Mouse (Mus musculus) frontal cortex, adult 2 months (tissue): ENCODE results near the gene Lgr6. TPM values are rescaled to one million over a fixed set of nuclear protein-coding genes. Genes with fewer than 3 reads are reported as not detected.

Experiments
- DNase-seq, 2 experiments: peaks; one replicate each; pipeline ENCODE4 v3.0.0; 2022; ENCODE audit warnings: low spot score in 1 of 2; ENCODE audit errors: extremely low spot score in 1 of 2
- polyA plus RNA-seq: library from polyadenylated mRNA; depleted of rRNA; stranded (reverse); fragments of >200 nt; gene quantifications from 2 replicates; pipeline ENCODE4 v1.2.3, GENCODE M21; 2012

The Lgr6 gene
- polyA plus RNA-seq, 1 experiment, result 19.1 TPM

DNA sequence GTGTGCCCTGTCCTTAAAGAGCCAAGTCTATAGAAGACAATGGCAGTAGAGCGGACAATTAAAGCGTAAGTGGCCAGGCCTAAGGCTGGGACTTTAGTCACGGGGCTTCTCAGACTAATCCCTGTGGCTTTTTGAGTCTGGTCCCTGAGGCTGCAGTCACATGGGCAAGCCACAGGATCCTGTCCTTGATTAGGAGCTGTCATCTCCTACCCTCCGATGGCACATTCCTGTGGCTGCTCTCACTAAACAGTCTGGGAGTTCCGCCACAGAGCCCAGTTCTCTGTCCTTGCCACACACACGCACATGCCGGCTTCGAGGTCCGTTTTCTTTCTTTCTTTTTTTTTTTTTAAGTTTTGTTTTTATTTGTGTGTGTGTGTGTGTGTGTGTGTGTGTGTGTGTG is 21.6 kb downstream of the Lgr6 start:
- no peak for DNase-seq

DNA sequence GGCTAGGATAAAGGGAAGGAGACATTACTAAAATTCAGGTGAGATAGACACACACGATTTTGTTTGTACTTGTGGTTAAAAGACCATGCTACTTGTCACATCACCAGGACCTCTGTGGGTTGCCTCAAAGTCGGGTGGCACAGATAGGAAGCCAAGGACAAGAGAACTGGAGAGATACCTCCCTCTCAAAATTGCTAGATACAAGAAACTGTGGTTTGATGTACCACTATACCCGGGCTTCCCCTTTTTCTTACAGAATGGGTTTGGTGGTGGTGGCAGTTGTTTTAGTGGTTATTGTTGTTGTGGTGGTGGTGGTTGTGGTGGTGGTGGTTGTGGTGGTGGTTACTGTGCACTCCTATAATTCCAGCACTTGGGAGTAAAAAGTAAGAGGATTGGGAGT is 22.8 kb downstream of the Lgr6 start:
- DNase-seq, result no peak

DNA sequence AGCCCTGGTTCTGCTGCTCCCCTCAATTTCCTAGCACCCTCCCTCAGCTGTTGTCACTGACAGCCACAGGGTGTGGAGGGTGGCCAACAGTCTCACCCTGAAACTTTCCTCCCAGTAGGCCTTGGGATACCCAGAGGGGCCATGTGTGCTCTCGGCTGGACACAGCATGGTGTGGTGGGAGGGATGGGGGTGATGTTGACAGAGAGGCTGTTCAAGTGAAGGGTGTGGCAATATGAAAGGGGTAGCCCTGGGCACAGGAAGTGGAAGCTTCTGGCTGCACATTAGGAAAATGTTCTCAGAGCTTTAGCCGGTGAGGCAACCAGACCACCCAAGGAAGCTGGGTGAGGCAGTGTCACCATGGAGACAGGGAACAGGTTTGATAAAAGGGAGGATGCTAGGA is 26.1 kb downstream of the Lgr6 start:
- no peak for DNase-seq

DNA sequence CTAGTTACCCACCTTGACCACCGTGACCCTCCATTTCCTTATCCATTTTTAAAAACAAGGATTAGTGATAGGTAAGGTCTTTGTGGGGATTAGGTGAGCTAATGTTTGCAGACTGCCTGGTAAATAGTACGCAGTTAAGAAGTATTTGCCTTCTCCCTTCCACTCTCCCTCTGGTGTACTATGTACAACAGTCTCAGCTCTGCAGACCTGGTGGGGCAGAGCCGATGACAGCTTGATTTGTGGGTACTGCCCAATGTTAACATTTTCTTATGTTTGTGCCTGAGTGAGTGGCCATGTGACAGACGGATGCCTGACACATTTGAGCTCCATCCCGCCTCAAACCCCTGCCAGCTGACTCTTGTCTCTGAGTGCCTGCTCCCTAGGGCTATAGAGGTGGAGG is 28.6 kb downstream of the Lgr6 start:
- no peak for DNase-seq

DNA sequence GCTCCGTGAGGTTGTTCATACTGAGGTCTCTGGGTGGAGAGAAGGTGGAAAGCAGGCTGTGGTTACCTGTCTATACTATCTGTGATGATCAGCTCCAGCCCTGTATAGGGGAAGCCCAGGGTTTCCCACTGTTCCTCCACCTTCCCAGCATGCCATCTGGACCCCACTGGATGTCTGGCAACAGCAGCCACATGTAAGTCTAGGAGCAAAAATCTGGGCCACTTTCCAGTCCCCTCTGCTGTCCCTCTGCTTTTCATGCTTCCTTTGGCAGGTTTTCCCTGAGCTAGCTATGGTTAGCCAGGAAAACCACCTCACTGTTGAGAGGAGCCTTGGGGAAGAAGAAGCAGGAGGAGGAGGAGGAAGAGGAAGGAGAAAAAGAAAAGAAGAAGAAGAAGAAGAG is 29.8 kb downstream of the Lgr6 start:
- DNase-seq, result no peak

DNA sequence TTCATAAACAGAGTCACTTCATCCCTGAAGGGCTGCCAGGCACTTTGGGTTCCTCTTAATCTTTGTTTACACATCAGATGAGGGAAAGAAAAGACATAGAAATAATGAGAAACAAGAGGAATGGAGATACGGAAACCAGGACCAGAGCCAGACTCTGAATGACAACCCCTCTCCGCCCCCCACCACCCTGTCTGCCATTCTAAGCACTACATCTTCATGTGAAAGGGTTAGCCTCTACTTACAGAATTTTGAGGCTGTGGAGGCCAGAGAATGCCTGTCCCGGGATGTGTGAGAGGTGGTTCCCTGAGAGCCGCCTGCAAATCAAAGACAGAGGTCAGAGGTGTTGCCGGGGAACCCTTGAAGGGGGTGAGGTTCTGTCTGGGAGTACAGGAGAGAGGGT is 32.4 kb downstream of the Lgr6 start:
- no peak for DNase-seq

DNA sequence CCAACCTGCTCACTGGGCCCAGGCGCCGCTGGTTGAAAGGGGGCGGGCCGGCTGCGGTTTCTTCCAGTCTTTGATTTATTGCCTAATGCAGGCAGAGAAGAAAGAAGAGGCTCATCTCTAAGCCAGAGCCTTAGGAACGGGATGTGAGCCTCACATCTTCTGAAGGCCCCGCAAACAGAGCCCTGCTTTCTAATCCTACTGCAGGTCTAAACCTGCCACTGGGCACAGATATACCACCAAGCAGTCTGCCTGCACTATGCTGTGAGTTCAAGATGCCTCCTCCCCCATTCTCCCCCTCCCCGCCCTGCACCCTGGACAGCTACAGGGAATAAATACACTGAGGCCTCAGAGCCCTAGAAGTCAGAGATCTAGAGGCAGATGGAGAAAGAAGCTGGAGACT is 35.2 kb downstream of the Lgr6 start:
- no peak for DNase-seq

DNA sequence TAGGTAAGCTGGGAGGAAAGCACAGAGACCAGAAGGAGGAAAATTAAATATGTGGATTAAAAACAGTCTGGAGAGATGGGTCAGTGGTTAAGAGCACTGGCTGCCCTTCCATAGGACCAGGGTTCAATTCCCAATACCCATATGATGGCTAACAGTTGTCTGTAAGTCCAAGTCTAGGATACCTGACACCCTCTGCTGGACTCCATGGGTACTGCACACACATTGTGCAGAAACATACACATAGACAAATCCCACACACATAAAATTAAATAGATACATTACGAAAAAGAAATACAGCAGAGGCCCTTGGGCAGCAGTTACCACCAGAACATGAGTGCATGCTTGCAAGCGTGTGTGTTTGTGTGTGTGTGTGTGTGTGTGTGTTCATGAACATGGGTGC is 40.6 kb downstream of the Lgr6 start:
- no peak for DNase-seq

DNA sequence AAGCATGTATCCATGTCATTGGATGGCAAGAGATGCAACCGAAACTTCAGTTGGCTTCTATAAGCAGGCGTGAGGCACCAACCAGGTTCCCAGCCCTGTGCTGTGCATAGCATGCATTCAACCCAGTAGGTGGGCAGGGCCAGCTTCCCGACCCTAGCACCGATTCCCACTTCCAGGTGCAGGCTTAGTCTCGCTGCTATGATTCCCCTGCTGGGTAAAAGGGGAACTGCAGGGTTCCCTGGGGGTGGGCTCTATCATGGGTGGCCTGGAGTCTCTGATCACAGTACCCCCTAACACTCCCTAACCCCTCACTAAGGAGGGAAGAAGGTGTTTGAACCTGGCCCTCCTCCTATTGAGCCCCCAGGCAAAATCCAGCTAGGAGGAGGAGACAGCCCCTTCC is 42.1 kb downstream of the Lgr6 start:
- no peak for DNase-seq

DNA sequence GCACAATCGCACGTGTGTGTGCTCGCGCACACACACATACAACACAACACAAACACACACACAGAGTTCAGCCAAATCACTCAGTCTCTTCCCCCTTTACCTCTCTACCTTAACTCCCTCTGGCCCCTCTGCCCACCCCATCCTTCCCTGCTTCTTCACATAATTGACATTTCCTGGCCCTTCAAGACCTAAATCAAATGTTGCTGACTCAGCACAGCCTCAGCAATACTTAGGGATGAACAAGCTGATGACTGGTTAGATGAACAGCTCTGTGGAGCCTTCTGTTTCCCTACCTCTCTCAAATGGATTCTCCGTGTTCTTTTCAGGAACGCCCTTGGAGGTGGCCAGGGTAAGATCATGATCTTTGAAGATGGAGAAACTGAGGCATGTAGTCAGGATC is 43.8 kb downstream of the Lgr6 start:
- no peak for DNase-seq

DNA sequence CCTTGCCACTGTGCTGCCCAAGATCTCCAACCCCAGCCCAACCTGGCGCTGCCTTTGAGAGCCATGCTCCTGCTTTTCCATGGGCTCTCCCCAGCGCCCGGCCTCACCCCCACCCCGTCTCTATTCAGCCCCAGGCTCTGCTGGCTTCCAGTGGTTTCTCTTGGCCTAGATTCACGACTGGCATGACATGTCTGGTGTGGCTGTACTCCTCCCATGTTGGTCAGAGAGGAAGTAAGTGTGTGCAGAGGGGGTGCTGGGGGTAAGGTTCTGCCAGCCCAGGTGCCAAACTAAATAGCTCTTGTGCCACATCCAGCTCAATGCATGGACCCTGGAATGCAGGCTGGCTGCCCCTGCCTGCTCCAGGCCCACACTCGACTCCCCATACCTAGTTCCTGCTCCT is 44.9 kb downstream of the Lgr6 start:
- DNase-seq, result no peak

DNA sequence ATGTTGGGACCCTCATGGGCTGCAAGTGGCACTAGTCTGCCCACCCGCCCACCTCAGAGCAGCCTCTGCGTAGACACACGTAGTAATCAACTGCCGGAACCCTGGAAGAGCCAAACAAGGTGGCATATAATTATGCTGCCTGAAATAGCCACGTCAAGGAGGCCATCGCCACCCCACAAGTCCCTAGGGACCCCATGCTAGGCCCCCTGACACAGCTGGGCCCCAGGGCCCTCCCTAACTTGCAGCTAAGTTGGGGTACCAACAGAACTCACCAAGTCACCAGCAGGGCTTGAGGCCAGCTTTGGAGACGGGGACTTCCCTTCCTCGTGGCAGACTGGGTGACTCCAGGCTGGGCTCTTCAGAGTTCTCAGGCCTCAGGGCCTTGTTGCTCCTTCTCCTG is 48.2 kb downstream of the Lgr6 start:
- DNase-seq, result no peak

DNA sequence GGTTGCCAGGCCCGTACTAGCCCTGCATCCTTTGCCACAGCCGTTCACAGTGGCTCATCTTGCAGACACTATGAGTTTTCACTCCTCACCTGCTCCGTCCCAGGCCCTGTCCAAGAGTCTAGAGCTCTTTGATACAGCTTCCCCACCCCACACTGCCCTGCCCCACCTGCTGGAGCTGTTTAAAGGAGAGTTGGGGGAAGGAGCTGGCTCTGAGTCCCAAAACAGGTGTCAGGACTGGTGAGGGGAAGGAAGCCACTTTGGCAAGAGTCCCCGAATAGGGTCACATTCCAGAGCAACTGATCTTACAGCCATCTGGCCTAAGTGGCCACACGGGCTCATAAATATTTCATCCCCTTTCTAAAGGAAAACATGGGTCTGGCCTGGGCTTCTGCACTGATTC is 51.0 kb downstream of the Lgr6 start:
- DNase-seq, result no peak

DNA sequence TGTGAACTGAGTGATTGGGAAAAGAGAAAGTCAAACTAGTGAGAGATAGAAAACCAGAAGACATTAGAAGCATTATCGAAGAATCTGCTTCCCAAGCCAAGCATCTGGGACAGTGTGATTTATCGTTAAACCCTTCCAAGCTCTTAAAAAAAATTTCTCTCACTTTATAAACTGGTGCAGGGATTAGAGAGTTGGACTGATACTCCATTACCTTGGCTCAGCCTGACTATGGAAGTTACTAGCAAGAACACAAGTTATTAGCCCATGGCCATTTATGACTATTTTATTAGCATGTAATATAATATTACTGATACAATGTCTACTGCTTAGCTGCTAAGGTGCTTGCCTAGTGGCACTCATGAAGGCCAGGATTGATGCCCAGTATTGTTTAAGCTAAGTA is 60.6 kb downstream of the Lgr6 start:
- DNase-seq, result no peak

DNA sequence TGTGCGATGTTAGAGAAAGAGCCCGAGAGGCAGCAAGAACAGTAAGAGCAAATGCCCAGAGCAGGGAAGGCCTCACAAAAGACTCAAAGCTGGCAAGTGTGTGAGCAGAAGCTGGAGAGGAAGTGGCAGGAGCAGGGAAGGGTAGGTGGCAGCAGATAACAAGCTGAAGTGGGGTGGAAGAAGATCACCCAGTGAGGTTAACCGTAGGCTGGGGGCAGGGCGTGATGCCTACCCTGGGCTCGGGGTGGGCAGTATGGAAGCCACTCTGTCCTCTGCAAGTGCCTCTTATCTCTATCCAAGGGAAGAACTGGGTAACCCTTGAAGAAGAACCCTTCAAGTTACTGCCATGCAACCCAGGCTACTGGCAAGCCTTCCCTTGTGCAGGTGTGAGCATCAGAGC is 68.8 kb downstream of the Lgr6 start:
- DNase-seq, result no peak

DNA sequence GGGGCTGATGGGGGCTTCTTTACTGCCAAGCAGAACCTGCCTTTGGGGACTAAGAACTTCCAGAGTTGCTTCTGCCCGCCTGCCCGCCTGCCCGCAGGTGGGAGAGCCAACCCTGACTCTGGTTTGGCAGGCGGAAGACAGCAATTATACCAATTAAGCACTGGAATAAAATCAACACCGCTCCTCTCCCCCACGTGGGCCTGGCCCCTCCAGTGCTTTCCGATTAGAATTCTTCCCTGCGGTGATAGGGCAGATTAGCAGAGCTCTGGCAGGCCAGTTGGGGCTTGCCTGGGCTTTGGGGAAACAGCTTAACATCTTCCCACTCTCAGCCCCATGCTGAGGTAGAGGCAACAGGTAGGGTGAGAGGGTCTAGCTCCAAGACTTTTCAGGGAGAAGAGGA is 72.4 kb downstream of the Lgr6 start:
- no peak for DNase-seq

DNA sequence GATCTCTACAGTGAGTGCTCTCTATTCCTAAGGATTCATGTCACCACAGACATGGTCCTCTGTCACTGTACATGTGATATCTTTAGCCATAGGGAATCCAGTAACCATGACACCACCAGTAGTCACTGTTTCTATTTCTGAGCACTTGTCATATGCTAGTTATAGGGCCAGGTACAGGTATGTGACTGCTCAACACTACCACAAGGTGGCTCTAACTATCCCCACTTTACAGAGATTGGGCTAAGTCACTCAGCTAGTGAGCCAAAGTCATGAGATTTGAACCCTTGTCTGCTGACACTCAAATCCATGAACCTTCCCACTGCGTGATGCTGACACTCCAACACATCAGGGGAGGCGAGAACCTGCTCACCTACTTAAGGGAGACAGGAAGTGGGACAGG is 75.0 kb downstream of the Lgr6 start:
- no peak for DNase-seq

DNA sequence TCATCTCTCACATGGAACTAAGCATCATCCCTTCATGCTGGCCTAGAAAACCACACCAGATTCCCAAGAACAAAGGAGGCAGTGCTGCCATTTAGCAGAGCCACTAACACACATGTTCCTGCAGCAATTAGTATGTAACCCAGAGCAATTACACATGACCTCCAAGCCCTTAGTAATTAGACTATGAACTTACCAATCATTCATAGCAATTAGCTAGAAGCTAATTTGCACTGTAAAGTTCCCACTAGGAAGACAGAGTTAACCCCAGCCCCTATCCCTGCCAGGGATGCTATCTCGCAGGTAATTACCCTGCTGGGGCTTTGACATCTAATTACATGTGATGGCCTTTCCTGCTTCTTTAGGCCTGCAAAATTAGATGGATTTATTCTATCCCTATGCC is 78.8 kb downstream of the Lgr6 start:
- no peak for DNase-seq

DNA sequence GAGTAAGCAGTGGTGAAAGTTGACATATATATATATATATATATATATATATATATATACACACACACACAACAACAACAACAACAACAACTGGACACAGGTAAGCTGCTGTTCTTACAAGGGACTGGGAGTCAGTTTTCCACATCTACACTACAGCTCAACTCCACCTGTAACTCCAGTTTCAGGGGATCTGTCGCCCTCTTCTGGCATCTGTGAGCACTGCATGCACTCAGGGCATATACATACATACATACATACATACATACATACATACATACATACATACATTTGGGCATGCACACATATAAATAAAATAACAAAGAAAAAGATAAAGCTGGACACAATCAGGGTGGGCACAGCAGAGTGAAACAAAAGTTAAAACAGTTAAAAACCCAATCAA is 81.5 kb downstream of the Lgr6 start:
- no peak for DNase-seq

DNA sequence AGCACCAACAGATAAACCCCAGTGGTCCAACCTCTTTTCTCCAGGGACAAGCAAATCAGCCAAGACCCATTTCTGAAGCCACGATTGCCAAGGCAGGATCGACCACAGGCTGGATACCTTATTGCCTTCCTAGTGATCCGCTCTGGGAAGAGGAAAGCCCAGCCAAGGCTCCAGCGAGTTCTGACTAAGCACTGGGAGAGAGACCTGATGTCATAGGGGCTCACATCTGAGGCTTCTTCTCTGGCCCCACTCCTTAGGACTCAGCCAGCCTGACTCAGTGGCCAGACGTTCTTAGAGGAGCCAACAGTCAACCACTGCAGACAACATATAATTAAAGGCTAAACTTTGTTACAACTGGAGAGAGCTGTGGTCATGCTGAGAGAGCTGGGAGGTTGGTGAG is 83.1 kb downstream of the Lgr6 start:
- DNase-seq, result no peak

DNA sequence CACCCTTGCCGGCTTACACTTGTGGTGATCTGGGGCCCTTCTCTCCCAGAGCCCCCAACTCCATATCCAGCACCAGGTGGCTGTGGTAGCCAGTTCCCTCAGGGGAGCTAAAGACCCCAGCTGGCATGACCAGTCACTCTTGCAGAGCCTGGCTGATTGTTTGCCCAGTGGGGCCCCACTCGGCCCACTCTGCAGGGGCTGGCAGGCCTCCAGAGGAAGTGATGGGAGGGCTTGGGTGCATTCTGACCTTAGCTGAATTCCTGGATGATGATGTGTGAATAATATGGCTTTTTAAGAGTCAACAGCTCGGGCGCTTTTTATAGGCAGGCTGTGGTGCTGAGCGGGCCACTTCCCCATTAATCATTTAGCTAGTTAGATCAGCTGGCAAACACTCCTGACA is 84.1 kb downstream of the Lgr6 start:
- no peak for DNase-seq

DNA sequence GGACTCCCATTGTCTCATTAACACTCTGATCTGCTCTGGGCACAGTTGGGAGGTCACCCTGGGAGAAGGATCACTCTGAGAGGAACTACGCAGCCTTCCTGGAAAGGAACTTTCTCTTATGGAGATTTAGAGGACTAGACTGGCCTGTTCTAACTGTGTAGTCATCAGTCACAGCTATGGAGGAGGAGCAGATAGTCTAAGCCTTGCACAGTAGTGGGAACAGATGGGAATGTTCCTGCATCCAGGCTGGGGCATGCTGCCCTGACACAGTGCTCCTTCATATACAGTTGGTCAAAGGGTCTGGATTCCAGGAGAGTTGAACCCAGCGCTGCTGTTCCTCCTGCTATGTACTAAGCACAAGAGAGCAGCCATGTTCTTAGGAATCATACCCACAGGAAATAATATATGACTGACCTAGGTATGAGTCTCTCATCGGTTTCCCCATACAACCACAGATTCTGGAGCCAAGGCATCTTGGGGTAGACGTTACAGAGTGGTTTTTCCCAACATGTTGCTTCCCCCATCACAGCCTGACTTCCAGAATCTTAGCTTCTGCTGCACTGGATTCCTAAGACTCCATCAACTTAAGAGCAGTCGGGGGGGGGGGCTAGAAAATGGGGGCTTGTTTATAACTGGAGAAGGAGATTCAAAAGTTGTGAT is 84.7 kb downstream of the Lgr6 start:
- DNase-seq, result no peak

DNA sequence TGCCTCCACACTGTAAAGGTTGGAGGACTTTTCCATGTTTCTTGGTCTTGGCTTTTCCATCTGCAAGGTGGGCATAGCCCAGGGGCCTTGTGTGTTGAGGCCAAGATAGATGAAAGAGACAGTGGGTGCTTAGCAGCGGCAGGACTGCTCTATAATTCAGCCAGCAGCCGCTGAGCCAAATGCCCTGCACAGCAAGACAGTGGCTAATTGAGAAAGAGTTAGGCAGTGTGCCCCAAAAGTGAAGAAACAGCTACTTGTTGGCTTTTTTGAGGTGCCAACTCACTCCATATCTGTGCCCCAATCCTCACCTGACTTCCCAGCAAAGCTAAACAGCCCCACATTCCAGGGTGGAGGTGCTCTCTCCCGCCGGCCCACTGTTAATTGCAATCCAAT is 85.3 kb downstream of the Lgr6 start:
- DNase-seq, result no peak
